8 mouse cellular contexts compared by ENCODE assay signal in genomic region chr10:59948363-59949254, GRCm38 (mm10). TPM values are rescaled to one million over a fixed set of nuclear protein-coding genes. Genes with fewer than 3 reads are reported as not detected.
DNase-seq lines count a peak whose midpoint lies in the region; ATAC-seq and TF ChIP-seq lines count a peak whose summit lies in the region.

No protein-coding gene starts in this region.

- H3K4me1 ChIP-seq in E14TG2a.4 (replicated peaks; ENCODE audit: low read depth, low read length), result peaks cover 61% of the 10 kb centered on the region
- peaks cover 37% of the 10 kb centered on the region for H3K4me1 ChIP-seq in forebrain, embryonic 16.5 days (replicated peaks; ENCODE audit: control insufficient read depth, insufficient read depth, low read length)
- peaks cover 34% of the 10 kb centered on the region for H3K4me1 ChIP-seq in intestine, embryonic 15.5 days (replicated peaks)
- peaks cover 7% of the 10 kb centered on the region for H3K4me1 ChIP-seq in midbrain, postnatal 0 days (ENCODE audit: insufficient read depth, low read length)

- DNase-seq in cerebellum, adult 8-10 months, result peak; percentile 35
- DNase-seq in midbrain, postnatal 0 days (ENCODE audit: low spot score), result no peak
- DNase-seq in urinary bladder, postnatal 14 days (ENCODE audit: low spot score), result no peak
- no peak for DNase-seq in T-cell, adult 2 months (ENCODE audit: low spot score)

- H3K36me3 ChIP-seq in E14TG2a.4 (ENCODE audit: insufficient read depth, low read length), result peaks cover 21% of the 10 kb centered on the region
- no peaks in the 10 kb centered on the region for H3K36me3 ChIP-seq in forebrain, embryonic 16.5 days (ENCODE audit: control insufficient read depth, insufficient read depth)
- H3K36me3 ChIP-seq in intestine, embryonic 15.5 days, result no peaks in the 10 kb centered on the region
- 0 out of 2 replicates have a peak, but pooled peaks cover 2% of the 10 kb centered on the region for H3K36me3 ChIP-seq in midbrain, postnatal 0 days (ENCODE audit: insufficient read depth, low read length)

- peaks cover 69% of the 10 kb centered on the region for H3K27me3 ChIP-seq in E14TG2a.4 (ENCODE audit: insufficient read depth, low read length)
- H3K27me3 ChIP-seq in forebrain, embryonic 16.5 days (replicated peaks; ENCODE audit: control insufficient read depth, insufficient read depth, low read length), result no peaks in the 10 kb centered on the region
- no peaks in the 10 kb centered on the region for H3K27me3 ChIP-seq in intestine, embryonic 15.5 days (replicated peaks)
- H3K27me3 ChIP-seq in midbrain, postnatal 0 days (ENCODE audit: insufficient read depth, low read length), result no peaks in the 10 kb centered on the region

- peak overlapping the region; percentile 39; the same call in 1 of the 2 replicates for H3K27ac ChIP-seq in forebrain, embryonic 16.5 days (ENCODE audit: low read length)
- peak overlapping the region; percentile 88 for H3K27ac ChIP-seq in intestine, embryonic 15.5 days
- H3K27ac ChIP-seq in midbrain, postnatal 0 days (ENCODE audit: low read depth, low read length), result no peak overlapping the region

- H3K4me3 ChIP-seq in E14TG2a.4 (replicated peaks; ENCODE audit: low read length), result peak overlapping the region; percentile 97
- no peak overlapping the region; the same call in 1 of the 2 replicates for H3K4me3 ChIP-seq in forebrain, embryonic 16.5 days (replicated peaks; ENCODE audit: low read length)
- no peak overlapping the region for H3K4me3 ChIP-seq in intestine, embryonic 15.5 days (replicated peaks)
- H3K4me3 ChIP-seq in midbrain, postnatal 0 days (ENCODE audit: low read depth, low read length), result no peak overlapping the region

- H3K9me3 ChIP-seq in E14TG2a.4 (ENCODE audit: low read length), result no peaks in the 10 kb centered on the region
- H3K9me3 ChIP-seq in forebrain, embryonic 16.5 days (ENCODE audit: control insufficient read depth, low read length), result no peaks in the 10 kb centered on the region
- H3K9me3 ChIP-seq in intestine, embryonic 15.5 days, result no peaks in the 10 kb centered on the region
- no peaks in the 10 kb centered on the region for H3K9me3 ChIP-seq in midbrain, postnatal 0 days (ENCODE audit: low read length)

- no peak overlapping the region; the same call in 1 of the 2 replicates for H3K9ac ChIP-seq in forebrain, embryonic 16.5 days (replicated peaks; ENCODE audit: low read depth, low read length)
- H3K9ac ChIP-seq in intestine, embryonic 15.5 days, result no peak overlapping the region; the same call in 1 of the 2 replicates
- no peak overlapping the region for H3K9ac ChIP-seq in midbrain, postnatal 0 days (replicated peaks; ENCODE audit: low read length, poor library complexity, severe bottlenecking)

- no peak for TF ChIP-seq CTCF in E14TG2a.4 (conservative IDR thresholded peaks at IDR 0.05; ENCODE audit: low read length)
- no peak for TF ChIP-seq CTCF in midbrain, postnatal 0 days (IDR thresholded peaks at IDR 0.05)

- 50% methylated on average over 6 of the region's 6 CpGs for WGBS in forebrain, embryonic 16.5 days
- WGBS in intestine, embryonic 15.5 days, result 50% methylated on average over 6 of the region's 6 CpGs
- 51% methylated on average over 6 of the region's 6 CpGs for WGBS in midbrain, postnatal 0 days

- H3K4me2 ChIP-seq in forebrain, embryonic 16.5 days (ENCODE audit: low read length), result peak overlapping the region; percentile 93
- H3K4me2 ChIP-seq in intestine, embryonic 15.5 days (replicated peaks), result peak overlapping the region; percentile 84
- peak overlapping the region; percentile 98 for H3K4me2 ChIP-seq in midbrain, postnatal 0 days (ENCODE audit: low read depth, low read length, poor library complexity, severe bottlenecking)

- no peak for ATAC-seq in cerebellum, adult (ENCODE audit: insufficient number of reproducible peaks, low FRiP score, low TSS enrichment)
- no peak for ATAC-seq in forebrain, embryonic 16.5 days
- peak; percentile 16 for ATAC-seq in intestine, embryonic 15.5 days
- no peak for ATAC-seq in midbrain, postnatal 0 days (ENCODE audit: low FRiP score)

RNA-seq across cellular contexts. Expression of gene Ddit4, which starts 3.0 kb away (rescaled TPM):
- polyA plus RNA-seq in forebrain, embryonic 16.5 days (2015; fragmentation: Nextera tagmentation; extraction: Ambion mirVana), result 75.5 and 79.6 TPM in 2 replicates
- polyA plus RNA-seq in intestine, embryonic 15.5 days (2015; fragmentation: Nextera tagmentation; extraction: Ambion mirVana), result 35.4 and 35.7 TPM in 2 replicates
- total RNA-seq in midbrain, postnatal 0 days (2014; rRNA removed), result 56.6 and 57.5 TPM in 2 replicates
- polyA plus RNA-seq in midbrain, postnatal 0 days (2015; fragmentation: Nextera tagmentation; extraction: Ambion mirVana), result 43.4 and 43.6 TPM in 2 replicates

RNA-seq across cellular contexts. Expression of gene Ascc1, which starts 54.0 kb away (rescaled TPM):
- 45.1 and 50.0 TPM in 2 replicates for polyA plus RNA-seq in forebrain, embryonic 16.5 days (2015; fragmentation: Nextera tagmentation; extraction: Ambion mirVana)
- polyA plus RNA-seq in intestine, embryonic 15.5 days (2015; fragmentation: Nextera tagmentation; extraction: Ambion mirVana), result 45.2 and 45.3 TPM in 2 replicates
- 12.3 and 13.5 TPM in 2 replicates for total RNA-seq in midbrain, postnatal 0 days (2014; rRNA removed)
- polyA plus RNA-seq in midbrain, postnatal 0 days (2015; fragmentation: Nextera tagmentation; extraction: Ambion mirVana), result 50.1 TPM in 2 replicates

RNA-seq across cellular contexts. Expression of gene Anapc16, which starts 54.3 kb away (rescaled TPM):
- 112 and 115 TPM in 2 replicates for polyA plus RNA-seq in forebrain, embryonic 16.5 days (2015; fragmentation: Nextera tagmentation; extraction: Ambion mirVana)
- polyA plus RNA-seq in intestine, embryonic 15.5 days (2015; fragmentation: Nextera tagmentation; extraction: Ambion mirVana), result 99.9 and 101 TPM in 2 replicates
- 56.9 and 57.4 TPM in 2 replicates for total RNA-seq in midbrain, postnatal 0 days (2014; rRNA removed)
- 109 and 118 TPM in 2 replicates for polyA plus RNA-seq in midbrain, postnatal 0 days (2015; fragmentation: Nextera tagmentation; extraction: Ambion mirVana)
